Mouse (Mus musculus): ENCODE measurements around the gene Mea1.

- TF ChIP-seq POLR2A (IDR thresholded peaks at IDR 0.05; ENCODE audit: insufficient read depth, low read depth, low read length): no peak
- TF ChIP-seq CTCF (IDR thresholded peaks at IDR 0.05; ENCODE audit: insufficient read depth, low read depth, low read length): no peak
Measured at GRCm38 (mm10) chr17:46646322-46646662, 32.3 kb upstream of the Mea1 start.

Measured in olfactory bulb, adult 2 months (tissue).